Comparison of ENCODE assay signal across 27 mouse cellular contexts in genomic region chr1:97926017-97926540, GRCm38 (mm10).
DNase-seq lines count a peak whose midpoint lies in the region; ATAC-seq lines count a peak whose summit lies in the region.
"Had no signal": no experiment of that assay in that cellular context is flagged by ENCODE, and none has a peak within 500 bp of the region (broad histone marks: within the 10 kb centered on the region; RNA-seq: fewer than 3 reads in every experiment).

No protein-coding gene starts in this region.

- H3K4me1 ChIP-seq in intestine, embryonic 16.5 days (ENCODE audit: control insufficient read depth, insufficient read depth, low read length): no peaks in the 10 kb centered on the region; the same call in 1 of the 2 replicates
- no peaks in the 10 kb centered on the region for H3K4me1 ChIP-seq in intestine, embryonic 15.5 days (replicated peaks)
- no peaks in the 10 kb centered on the region for H3K4me1 ChIP-seq in kidney, embryonic 16.5 days (ENCODE audit: insufficient read depth, low read length)
- H3K4me1 ChIP-seq in neural tube, embryonic 14.5 days (ENCODE audit: control insufficient read depth, insufficient read depth, low read length): peaks cover 2% of the 10 kb centered on the region; the same call in 1 of the 2 replicates
- peaks cover 19% of the 10 kb centered on the region for H3K4me1 ChIP-seq in neural tube, embryonic 15.5 days
- H3K4me1 ChIP-seq: embryonic facial prominence, embryonic 12.5 days; embryonic facial prominence, embryonic 15.5 days had no signal

- no peaks in the 10 kb centered on the region for H3K36me3 ChIP-seq in intestine, embryonic 16.5 days (ENCODE audit: control insufficient read depth, insufficient read depth, low read length)
- H3K36me3 ChIP-seq in intestine, embryonic 15.5 days: no peaks in the 10 kb centered on the region
- no peaks in the 10 kb centered on the region for H3K36me3 ChIP-seq in kidney, embryonic 16.5 days (ENCODE audit: insufficient read depth, low read length)
- H3K36me3 ChIP-seq in neural tube, embryonic 14.5 days (ENCODE audit: control insufficient read depth, insufficient read depth, low read length): no peaks in the 10 kb centered on the region
- no peaks in the 10 kb centered on the region for H3K36me3 ChIP-seq in neural tube, embryonic 15.5 days
- H3K36me3 ChIP-seq: embryonic facial prominence, embryonic 12.5 days; embryonic facial prominence, embryonic 15.5 days; hindbrain, embryonic 10.5 days; hindbrain, embryonic 13.5 days had no signal

- no peak overlapping the region for H3K27ac ChIP-seq in intestine, embryonic 16.5 days (ENCODE audit: low read length)
- H3K27ac ChIP-seq in intestine, embryonic 15.5 days: no peak overlapping the region
- H3K27ac ChIP-seq in kidney, embryonic 16.5 days (ENCODE audit: low read length): peak overlapping the region; percentile 78; the same call in 1 of the 2 replicates
- H3K27ac ChIP-seq in neural tube, embryonic 14.5 days (ENCODE audit: low read depth, low read length): no peak overlapping the region; the same call in 1 of the 2 replicates
- H3K27ac ChIP-seq in neural tube, embryonic 15.5 days (replicated peaks): peak overlapping the region; percentile 15; the same call in 1 of the 2 replicates
- H3K27ac ChIP-seq: embryonic facial prominence, embryonic 12.5 days; embryonic facial prominence, embryonic 15.5 days; hindbrain, embryonic 10.5 days; hindbrain, embryonic 13.5 days had no signal

- DNase-seq in kidney, adult 18-20 months: no peak
- DNase-seq in neural tube, embryonic 10.5 days (ENCODE audit: extremely low spot score, low spot score): no peak
- no peak for DNase-seq in layer of hippocampus, adult 11-12 months (ENCODE audit: low spot score)
- DNase-seq: adrenal gland, postnatal 10 days; adrenal gland, postnatal 36 days; cerebellum, adult 11 months; cerebellum, adult 2 months; cerebellum, adult 9-11 months; cerebellum, postnatal 25 days; forebrain, postnatal 0 days; gastrocnemius, postnatal 25 days; heart, adult 18-20 months; heart, postnatal 10 days; heart, postnatal 36 days had no signal

- WGBS in intestine, embryonic 16.5 days: 64% methylated on average over 2 of the region's 2 CpGs
- 64% methylated on average over 2 of the region's 2 CpGs for WGBS in intestine, embryonic 15.5 days
- 57% methylated on average over 2 of the region's 2 CpGs for WGBS in kidney, embryonic 16.5 days
- WGBS in neural tube, embryonic 14.5 days: 34% methylated on average over 2 of the region's 2 CpGs
- 40% methylated on average over 2 of the region's 2 CpGs for WGBS in neural tube, embryonic 15.5 days

- no peak overlapping the region for H3K9ac ChIP-seq in intestine, embryonic 16.5 days (ENCODE audit: low read depth, low read length)
- H3K9ac ChIP-seq in intestine, embryonic 15.5 days: no peak overlapping the region
- no peak overlapping the region for H3K9ac ChIP-seq in kidney, embryonic 16.5 days (replicated peaks; ENCODE audit: low read length)
- no peak overlapping the region for H3K9ac ChIP-seq in neural tube, embryonic 14.5 days (replicated peaks; ENCODE audit: low read depth, low read length)
- H3K9ac ChIP-seq in neural tube, embryonic 15.5 days (replicated peaks): no peak overlapping the region
- H3K9ac ChIP-seq: embryonic facial prominence, embryonic 12.5 days; embryonic facial prominence, embryonic 15.5 days; forebrain, postnatal 0 days; heart, embryonic 12.5 days; heart, embryonic 15.5 days; hindbrain, embryonic 13.5 days had no signal

- H3K27me3 ChIP-seq in intestine, embryonic 16.5 days (replicated peaks; ENCODE audit: control insufficient read depth, insufficient read depth, low read length): no peaks in the 10 kb centered on the region
- H3K27me3 ChIP-seq in intestine, embryonic 15.5 days (replicated peaks): no peaks in the 10 kb centered on the region
- no peaks in the 10 kb centered on the region for H3K27me3 ChIP-seq in kidney, embryonic 16.5 days (ENCODE audit: insufficient read depth, low read length)
- no peaks in the 10 kb centered on the region for H3K27me3 ChIP-seq in neural tube, embryonic 14.5 days (ENCODE audit: control insufficient read depth, insufficient read depth, low read length)
- no peaks in the 10 kb centered on the region for H3K27me3 ChIP-seq in neural tube, embryonic 15.5 days (replicated peaks)
- H3K27me3 ChIP-seq: embryonic facial prominence, embryonic 12.5 days; embryonic facial prominence, embryonic 15.5 days; heart, embryonic 12.5 days; heart, embryonic 15.5 days; hindbrain, embryonic 13.5 days; Patski had no signal

- no peaks in the 10 kb centered on the region for H3K9me3 ChIP-seq in intestine, embryonic 16.5 days (ENCODE audit: control insufficient read depth, low read length)
- H3K9me3 ChIP-seq in intestine, embryonic 15.5 days: no peaks in the 10 kb centered on the region
- no peaks in the 10 kb centered on the region for H3K9me3 ChIP-seq in kidney, embryonic 16.5 days (ENCODE audit: low read length)
- H3K9me3 ChIP-seq in neural tube, embryonic 14.5 days (ENCODE audit: control insufficient read depth, low read length): no peaks in the 10 kb centered on the region
- no peaks in the 10 kb centered on the region for H3K9me3 ChIP-seq in neural tube, embryonic 15.5 days (replicated peaks)
- H3K9me3 ChIP-seq: embryonic facial prominence, embryonic 12.5 days; embryonic facial prominence, embryonic 15.5 days; heart, embryonic 12.5 days; heart, embryonic 15.5 days; hindbrain, embryonic 10.5 days; hindbrain, embryonic 13.5 days had no signal

- no peak overlapping the region for H3K4me2 ChIP-seq in intestine, embryonic 16.5 days (ENCODE audit: low read depth, low read length)
- no peak overlapping the region for H3K4me2 ChIP-seq in intestine, embryonic 15.5 days (replicated peaks)
- no peak overlapping the region for H3K4me2 ChIP-seq in kidney, embryonic 16.5 days (replicated peaks; ENCODE audit: low read depth, low read length)
- no peak overlapping the region for H3K4me2 ChIP-seq in neural tube, embryonic 14.5 days (ENCODE audit: low read depth, low read length)
- H3K4me2 ChIP-seq in neural tube, embryonic 15.5 days: no peak overlapping the region
- H3K4me2 ChIP-seq: embryonic facial prominence, embryonic 12.5 days; embryonic facial prominence, embryonic 15.5 days; heart, embryonic 12.5 days; heart, embryonic 15.5 days; hindbrain, embryonic 13.5 days had no signal

- peak; percentile 53; the same call in 1 of the 2 replicates for ATAC-seq in intestine, embryonic 16.5 days
- no peak for ATAC-seq in intestine, embryonic 15.5 days
- peak; percentile 49; the same call in 1 of the 2 replicates for ATAC-seq in kidney, embryonic 16.5 days (ENCODE audit: low FRiP score, low TSS enrichment)
- peak; percentile 16; the same call in 1 of the 2 replicates for ATAC-seq in neural tube, embryonic 14.5 days (ENCODE audit: low read depth)
- no peak for ATAC-seq in neural tube, embryonic 15.5 days (ENCODE audit: low FRiP score)
- ATAC-seq: forebrain, embryonic 14.5 days; forebrain, postnatal 0 days; Patski had no signal

- no peak overlapping the region for H3K4me3 ChIP-seq in intestine, embryonic 16.5 days (ENCODE audit: low read length)
- no peak overlapping the region for H3K4me3 ChIP-seq in intestine, embryonic 15.5 days (replicated peaks)
- no peak overlapping the region for H3K4me3 ChIP-seq in kidney, embryonic 16.5 days (ENCODE audit: low read length)
- H3K4me3 ChIP-seq in neural tube, embryonic 14.5 days (ENCODE audit: low read depth, low read length): no peak overlapping the region
- no peak overlapping the region for H3K4me3 ChIP-seq in neural tube, embryonic 15.5 days (replicated peaks)
- H3K4me3 ChIP-seq: embryonic facial prominence, embryonic 12.5 days; embryonic facial prominence, embryonic 15.5 days; heart, embryonic 12.5 days; heart, embryonic 15.5 days; hindbrain, embryonic 10.5 days; hindbrain, embryonic 13.5 days had no signal

Comparison
In these comparisons a context has a peak if more than half of its experiments do, and no peak if none do; other contexts are left out.
1. ATAC-seq: peak in intestine, embryonic 16.5 days (single experiment), kidney, embryonic 16.5 days (single experiment) and neural tube, embryonic 14.5 days (single experiment); none in intestine, embryonic 15.5 days (single experiment) and neural tube, embryonic 15.5 days (single experiment).
2. H3K27ac ChIP-seq: peak in kidney, embryonic 16.5 days (single experiment) and neural tube, embryonic 15.5 days (single experiment); none in intestine, embryonic 16.5 days (single experiment), intestine, embryonic 15.5 days (single experiment) and neural tube, embryonic 14.5 days (single experiment).